Mouse (Mus musculus): ENCODE measurements around the gene Prelid3b. TPM values are rescaled to one million over a fixed set of nuclear protein-coding genes. Genes with fewer than 3 reads are reported as not detected.

Gene Prelid3b
- polyA plus RNA-seq (2012; rRNA removed), result 84.4 and 92.0 TPM in 2 replicates

GRCm38 (mm10) chr2:174472818-174473549 is at the start of gene Prelid3b:
Gene Prelid3b (minus strand): TSS chr2:174473081.

GRCm38 (mm10) chr2:174463789-174464523 is 8.9 kb downstream of the Prelid3b start, which contains the start of gene Atp5e:
Gene Atp5e (minus strand): TSS chr2:174464105.

DNA sequence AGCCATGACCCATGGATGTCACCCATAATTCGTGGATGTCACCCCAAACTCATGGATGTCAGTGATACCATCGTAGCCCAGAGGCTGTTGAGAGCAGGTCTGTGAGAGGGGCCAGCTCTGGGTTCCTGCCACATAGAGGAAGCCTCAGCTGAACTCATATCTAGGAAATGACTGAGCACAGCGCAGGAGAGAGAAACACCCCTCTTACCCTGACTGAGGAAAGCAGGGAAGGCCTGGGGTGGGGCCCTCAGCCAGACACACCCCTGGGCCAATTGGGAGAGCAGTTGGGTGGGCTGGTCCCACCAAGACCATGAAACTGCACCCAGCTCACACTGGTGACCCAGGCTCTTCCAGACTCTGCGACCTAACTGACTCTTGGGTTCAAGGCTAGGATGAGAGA is 22.5 kb downstream of the Prelid3b start, which contains the start of gene Tubb1:
Gene Tubb1 (plus strand): TSS at position 343 of the 400 bp plus-strand sequence.

GRCm38 (mm10) chr2:174438737-174439449 is 34.0 kb downstream of the Prelid3b start, which contains the start of gene Ctsz:
Gene Ctsz (minus strand): TSS chr2:174439039.

DNA sequence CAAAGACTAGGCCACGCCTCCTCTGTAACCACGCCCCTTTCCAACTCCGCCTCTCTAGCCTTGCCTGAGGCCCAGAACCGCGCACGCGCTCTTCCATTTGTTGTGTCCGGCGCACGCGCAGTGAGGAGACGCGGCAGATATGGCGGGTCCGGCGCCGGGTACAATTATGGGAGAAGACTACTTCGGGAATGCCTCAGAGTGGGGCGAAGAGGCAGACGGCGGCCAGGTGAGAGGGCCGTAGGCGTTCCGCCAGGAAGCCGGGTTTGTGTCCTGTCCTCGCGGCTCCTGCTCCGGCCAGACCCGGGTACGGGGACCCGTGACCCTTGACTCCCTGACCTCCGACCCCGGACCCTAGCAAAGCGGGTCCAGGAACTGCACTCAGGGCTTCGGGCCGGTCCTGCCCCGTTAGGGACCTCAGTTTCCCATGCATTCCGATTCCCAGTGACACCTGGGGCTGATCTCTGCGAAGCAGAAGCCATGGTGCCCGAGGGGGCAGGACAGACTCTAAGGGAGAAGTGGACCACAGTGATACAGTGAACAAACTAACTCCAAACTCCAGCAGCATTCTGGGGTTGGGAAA is 57.1 kb downstream of the Prelid3b start, which contains the start of gene Nelfcd:
Gene Nelfcd (plus strand): TSS at position 74 of the 580 bp plus-strand sequence.

Other genes with a start within 250 kb of the Prelid3b start
- gene Gnas, start 188.8 kb downstream of the Prelid3b start, polyA plus RNA-seq (2012; rRNA removed), result 1,719 and 2,092 TPM in 2 replicates
- 1.2 and 2.6 TPM in 2 replicates for gene Gm20721, start 126.4 kb downstream of the Prelid3b start, polyA plus RNA-seq (2012; rRNA removed)
- gene Nelfcd, start 57.3 kb downstream of the Prelid3b start, polyA plus RNA-seq (2012; rRNA removed), result 108 and 114 TPM in 2 replicates
- 75.2 and 91.8 TPM in 2 replicates for gene Ctsz, start 34.0 kb downstream of the Prelid3b start, polyA plus RNA-seq (2012; rRNA removed)
- gene Tubb1, start 22.4 kb downstream of the Prelid3b start, polyA plus RNA-seq (2012; rRNA removed), result 0.81 and 0.83 TPM in 2 replicates
- gene Atp5e, start 9.0 kb downstream of the Prelid3b start, polyA plus RNA-seq (2012; rRNA removed), result 418 and 501 TPM in 2 replicates
- gene Zfp831, start 170.5 kb upstream of the Prelid3b start, polyA plus RNA-seq (2012; rRNA removed), result under 0.01 and 0.04 TPM in 2 replicates